Mouse (Mus musculus): ENCODE data around the gene Rfx4.

DNA sequence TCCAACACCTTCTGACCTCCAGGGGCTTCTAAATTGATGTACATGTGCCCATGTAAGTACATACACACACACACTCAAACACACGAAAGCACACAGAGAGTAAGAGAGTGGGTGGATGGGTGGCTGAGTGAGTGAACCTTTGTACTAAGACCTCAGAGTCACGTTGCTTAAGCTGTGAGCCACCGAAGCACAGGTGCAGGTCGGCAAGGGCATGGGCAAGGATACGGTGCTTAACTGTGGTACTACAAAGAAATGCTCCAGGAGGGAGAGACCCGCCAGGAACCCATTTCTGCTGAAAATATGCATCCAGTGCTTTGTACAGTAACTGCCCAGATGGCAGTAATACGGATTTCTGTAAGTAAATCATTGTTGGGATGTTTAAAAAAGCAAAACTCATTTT is 40.2 kb upstream of the Rfx4 start:
- TF ChIP-seq POLR2A (IDR thresholded peaks at IDR 0.05; ENCODE audit: insufficient read depth, low read depth, low read length), result no peak
- no peak for TF ChIP-seq CTCF (IDR thresholded peaks at IDR 0.05)
- no peak for TF ChIP-seq EP300 (IDR thresholded peaks at IDR 0.05; ENCODE audit: insufficient read depth, low read depth, low read length)

Measured in heart, adult 2 months (tissue).